Mouse (Mus musculus) MEL (cell line): Measurements from ENCODE around the gene Gm42957. TPM values are rescaled to one million over a fixed set of nuclear protein-coding genes. Genes with fewer than 3 reads are reported as not detected.

Experiments
- DNase-seq: peaks from one replicate; pipeline ENCODE4 v3.0.0; 2011; ENCODE audit warnings: low read depth, low spot score
- H3K27ac ChIP-seq: 2 replicates; pipeline ENCODE4 v1.5.1; 2012; ENCODE audit warnings: low read depth, mild to moderate bottlenecking, control low read depth, low read length, moderate library complexity; ENCODE audit not compliant: control insufficient read depth
- H3K27me3 ChIP-seq, 2 experiments: fragments of 150-350 bp in 1 of 2; sonication (generic) in 1 of 2; 2 replicates each; pipeline ENCODE4 v1.6.1; 2012; ENCODE audit warnings: low read length in 2 of 2, mild to moderate bottlenecking in 2 of 2, improper control_type of control experiment in 1 of 2, moderate library complexity in 1 of 2; ENCODE audit not compliant: insufficient read depth in 2 of 2, control insufficient read depth in 1 of 2
- H3K36me3 ChIP-seq, 2 experiments: 2 replicates each; pipeline ENCODE4 v1.6.1; 2012 to 2014; ENCODE audit warnings: low read length in 2 of 2, improper control_type of control experiment in 1 of 2, inconsistent platforms in 1 of 2, mild to moderate bottlenecking in 1 of 2; ENCODE audit not compliant: insufficient read depth in 2 of 2, control insufficient read depth in 1 of 2
- H3K4me1 ChIP-seq, 2 experiments: fragments of 150-350 bp in 1 of 2; sonication (generic) in 1 of 2; 2 replicates each; pipeline ENCODE4 v1.6.1; 2012; ENCODE audit warnings: low read length in 2 of 2, improper control_type of control experiment in 1 of 2, mild to moderate bottlenecking in 1 of 2; ENCODE audit not compliant: insufficient read depth in 2 of 2, control insufficient read depth in 1 of 2
- H3K4me3 ChIP-seq, 2 experiments: fragments of 150-350 bp in 1 of 2; sonication (generic) in 1 of 2; 2 replicates each; pipeline ENCODE4 v1.5.1; 2012; ENCODE audit warnings: low read depth in 2 of 2, low read length in 2 of 2, mild to moderate bottlenecking in 2 of 2, moderate library complexity in 2 of 2, control low read depth in 1 of 2, improper control_type of control experiment in 1 of 2; ENCODE audit not compliant: control insufficient read depth in 1 of 2, insufficient read depth in 1 of 2
- H3K79me2 ChIP-seq: 2 replicates; pipeline ENCODE4 v1.6.1; 2012; ENCODE audit warnings: mild to moderate bottlenecking, low read length, moderate library complexity; ENCODE audit not compliant: control insufficient read depth, poor library complexity, insufficient read depth
- H3K9ac ChIP-seq: 2 replicates; pipeline ENCODE4 v1.6.1; 2012; ENCODE audit warnings: low read depth, mild to moderate bottlenecking, control low read depth, low read length, moderate library complexity; ENCODE audit not compliant: control insufficient read depth, poor library complexity, severe bottlenecking
- H3K9me3 ChIP-seq: fragments of 150-350 bp; sonication (generic); replicated peaks from 2 replicates; pipeline ENCODE4 v1.6.1; 2012; ENCODE audit warnings: mild to moderate bottlenecking, low read length, improper control_type of control experiment, moderate library complexity; ENCODE audit not compliant: insufficient read depth
- BHLHE40 ChIP-seq: IDR thresholded peaks from 2 replicates; pipeline ENCODE4 v1.6.1; 2012; ENCODE audit warnings: low read depth, mild to moderate bottlenecking, inconsistent platforms, low read length, improper control_type of control experiment, borderline replicate concordance
- CHD2 ChIP-seq: IDR thresholded peaks from 2 replicates; pipeline ENCODE4 v1.6.1; 2011; ENCODE audit warnings: low read length, improper control_type of control experiment
- ELF1 ChIP-seq: IDR thresholded peaks from 2 replicates; pipeline ENCODE4 v1.6.1; 2014; ENCODE audit warnings: low read depth, mild to moderate bottlenecking, inconsistent platforms, low read length, improper control_type of control experiment, moderate library complexity
- EP300 ChIP-seq, 2 experiments: IDR thresholded peaks; 2 replicates each; pipeline ENCODE4 v1.6.1; 2011; ENCODE audit warnings: improper control_type of control experiment in 2 of 2, low read length in 2 of 2, low read depth in 1 of 2, mild to moderate bottlenecking in 1 of 2
- ETS1 ChIP-seq: IDR thresholded peaks from 2 replicates; pipeline ENCODE4 v1.6.1; 2012; ENCODE audit warnings: low read depth, mild to moderate bottlenecking, inconsistent platforms, low read length, improper control_type of control experiment, moderate library complexity
- HCFC1 ChIP-seq: IDR thresholded peaks from 2 replicates; pipeline ENCODE4 v1.6.1; 2012; ENCODE audit warnings: low read depth, mild to moderate bottlenecking, inconsistent platforms, low read length, improper control_type of control experiment, moderate library complexity
- KAT2A ChIP-seq: conservative IDR thresholded peaks from 2 replicates; pipeline ENCODE4 v1.6.1; 2012; ENCODE audit warnings: low read depth, low read length, improper control_type of control experiment, inconsistent platforms
- MEF2A ChIP-seq: IDR thresholded peaks from 2 replicates; pipeline ENCODE4 v1.6.1; 2014; ENCODE audit warnings: low read depth, mild to moderate bottlenecking, inconsistent platforms, low read length, improper control_type of control experiment; ENCODE audit not compliant: poor library complexity, insufficient replicate concordance, severe bottlenecking; ENCODE audit errors: extremely low read depth
- MXI1 ChIP-seq: IDR thresholded peaks from 2 replicates; pipeline ENCODE4 v1.6.1; 2011; ENCODE audit warnings: mild to moderate bottlenecking, low read depth, low read length, improper control_type of control experiment
- MYC ChIP-seq: IDR thresholded peaks from 2 replicates; pipeline ENCODE4 v1.6.1; 2011; ENCODE audit warnings: low read depth, mild to moderate bottlenecking, low read length, improper control_type of control experiment, moderate library complexity
- NELFE ChIP-seq: IDR thresholded peaks from 2 replicates; pipeline ENCODE4 v1.6.1; 2011; ENCODE audit warnings: low read depth, low read length, improper control_type of control experiment
- NRF1 ChIP-seq: IDR thresholded peaks from 2 replicates; pipeline ENCODE4 v1.6.1; 2014; ENCODE audit warnings: low read depth, mild to moderate bottlenecking, inconsistent platforms, low read length, improper control_type of control experiment, moderate library complexity; ENCODE audit not compliant: poor library complexity, insufficient read depth, severe bottlenecking
- POLR2A ChIP-seq, 2 experiments: IDR thresholded peaks; 2 replicates each; pipeline ENCODE4 v1.6.1; 2011 to 2012; ENCODE audit warnings: low read length in 2 of 2, mild to moderate bottlenecking in 2 of 2, control low read depth in 1 of 2, improper control_type of control experiment in 1 of 2, low read depth in 1 of 2, moderate library complexity in 1 of 2; ENCODE audit not compliant: control insufficient read depth in 1 of 2, insufficient read depth in 1 of 2, poor library complexity in 1 of 2
- POLR2AphosphoS2 ChIP-seq: IDR thresholded peaks from 2 replicates; pipeline ENCODE4 v1.6.1; 2011; ENCODE audit warnings: low read length, improper control_type of control experiment
- POLR2AphosphoS5 ChIP-seq: IDR thresholded peaks from 2 replicates; pipeline ENCODE4 v1.6.1; 2012; ENCODE audit warnings: low read depth, borderline replicate concordance, mild to moderate bottlenecking, inconsistent platforms, low read length, moderate library complexity, mixed read lengths
- RCOR1 ChIP-seq: IDR thresholded peaks from 2 replicates; pipeline ENCODE4 v1.6.1; 2012; ENCODE audit warnings: low read depth, mild to moderate bottlenecking, inconsistent platforms, low read length, improper control_type of control experiment
- SIN3A ChIP-seq: IDR thresholded peaks from 2 replicates; pipeline ENCODE4 v1.6.1; 2012; ENCODE audit warnings: low read length, improper control_type of control experiment, inconsistent platforms
- SMC3 ChIP-seq: IDR thresholded peaks from 2 replicates; pipeline ENCODE4 v1.6.1; 2011; ENCODE audit warnings: low read depth, low read length, improper control_type of control experiment
- TAL1 ChIP-seq: IDR thresholded peaks from 2 replicates; pipeline ENCODE4 v1.6.1; 2012; ENCODE audit warnings: mild to moderate bottlenecking, inconsistent platforms, low read length, moderate library complexity, mixed read lengths
- TBP ChIP-seq: IDR thresholded peaks from 2 replicates; pipeline ENCODE4 v1.8.0; 2011; ENCODE audit warnings: low read depth, low read length, improper control_type of control experiment
- TCF12 ChIP-seq: IDR thresholded peaks from 2 replicates; pipeline ENCODE4 v1.6.1; 2014; ENCODE audit warnings: low read depth, mild to moderate bottlenecking, inconsistent platforms, low read length, improper control_type of control experiment, moderate library complexity
- UBTF ChIP-seq: IDR thresholded peaks from 2 replicates; pipeline ENCODE4 v1.6.1; 2012; ENCODE audit warnings: low read depth, mild to moderate bottlenecking, inconsistent platforms, low read length, improper control_type of control experiment, moderate library complexity, borderline replicate concordance; ENCODE audit not compliant: insufficient read depth
- USF1 ChIP-seq: IDR thresholded peaks from 2 replicates; pipeline ENCODE4 v1.6.1; 2014; ENCODE audit warnings: low read depth, mild to moderate bottlenecking, inconsistent platforms, low read length, improper control_type of control experiment, moderate library complexity
- USF2 ChIP-seq, 2 experiments: IDR thresholded peaks; 2 replicates each; pipeline ENCODE4 v1.6.1; 2011 to 2012; ENCODE audit warnings: improper control_type of control experiment in 2 of 2, low read length in 2 of 2, borderline replicate concordance in 1 of 2, inconsistent platforms in 1 of 2, low read depth in 1 of 2, mild to moderate bottlenecking in 1 of 2; ENCODE audit not compliant: insufficient read depth in 1 of 2
- ZC3H11A ChIP-seq: IDR thresholded peaks from 2 replicates; pipeline ENCODE4 v1.6.1; 2012; ENCODE audit warnings: low read depth, mild to moderate bottlenecking, inconsistent platforms, low read length, improper control_type of control experiment
- ZKSCAN1 ChIP-seq: IDR thresholded peaks from 2 replicates; pipeline ENCODE4 v1.6.1; 2012; ENCODE audit warnings: low read depth, mild to moderate bottlenecking, inconsistent platforms, low read length, improper control_type of control experiment, moderate library complexity
- polyA plus RNA-seq, 2 experiments: library from polyadenylated mRNA; stranded (reverse) in 1 of 2; unstranded in 1 of 2; fragments of >175 nt in 1 of 2; fragments of >200 nt in 1 of 2; gene quantifications; 2 replicates each; pipeline versions ENCODE4 v1.2.1 to v1.2.4; 2012; ENCODE audit warnings: low replicate concordance in 2 of 2, low read depth in 1 of 2; ENCODE audit not compliant: insufficient read length in 2 of 2, insufficient read depth in 1 of 2, missing spikeins in 1 of 2
- total RNA-seq: library from RNA; depleted of rRNA; stranded (reverse); fragments of 300-350 nt; gene quantifications from 2 replicates; pipeline ENCODE4 v1.2.3, GENCODE M21; 2012

Gene Gm42957
- total and polyA plus RNA-seq, 3 experiments = 0.06 to 0.19 TPM; not detected in 1

- Histone ChIP-seq H3K27me3 (no peaks in the 10 kb centered on the region), H3K79me2 (no peaks in the 10 kb centered on the region; the same call in 1 of the 2 replicates), H3K9me3 (no peaks in the 10 kb centered on the region), H3K9ac (no peak overlapping the region), H3K36me3 (peaks cover 0 to 7% of the 10 kb centered on the region in 2 experiments; a peak in 2 of 4 replicates), H3K4me3 (no peak overlapping the region), H3K27ac (no peak overlapping the region), H3K4me1 (peaks cover 8 to 10% of the 10 kb centered on the region in 2 experiments)
- no peak for TF ChIP-seq TCF12
- TF ChIP-seq POLR2AphosphoS5 = no peak
- TF ChIP-seq SIN3A = no peak
- no peak for TF ChIP-seq MXI1
- TF ChIP-seq POLR2AphosphoS2 = no peak
- no peak for TF ChIP-seq USF2 (IDR thresholded peaks at IDR 0.05; ENCODE audit: borderline replicate concordance in 1 of 2, insufficient read depth in 1 of 2, low read depth in 1 of 2, low read length in 2 of 2)
- TF ChIP-seq ELF1 = no peak
- no peak for TF ChIP-seq SMC3
- no peak for DNase-seq
Measured at GRCm38 (mm10) chr3:96599411-96599810, 35.9 kb upstream of the Gm42957 start.

- peak; percentile 100 for DNase-seq
- peaks cover 8 to 9% of the 10 kb centered on the region in 2 experiments for H3K4me1 ChIP-seq
- H3K27ac ChIP-seq = peak within 1 kb of the TSS; percentile 21
- H3K9me3 ChIP-seq = no peaks in the 10 kb centered on the region
- H3K4me3 ChIP-seq = peak within 1 kb of the TSS; percentile 60 to 66
- H3K36me3 ChIP-seq = peaks cover 0 to 7% of the 10 kb centered on the region in 2 experiments; a peak in 2 of 4 replicates
- H3K27me3 ChIP-seq = no peaks in the 10 kb centered on the region
- no peak for TF ChIP-seq ZC3H11A
- TF ChIP-seq MXI1 = no peak
- no peak for TF ChIP-seq BHLHE40
- no peak; the same call in 1 of the 2 replicates for TF ChIP-seq TCF12
- no peak for TF ChIP-seq MEF2A
- peak; percentile 74 for TF ChIP-seq CHD2
- no peak for TF ChIP-seq ZKSCAN1
- TF ChIP-seq KAT2A = no peak
- no peak for TF ChIP-seq MYC
- TF ChIP-seq RCOR1 = no peak
- TF ChIP-seq TBP = peak; percentile 60
- TF ChIP-seq HCFC1 = peak; percentile 70
- TF ChIP-seq EP300 (IDR thresholded peaks at IDR 0.05; ENCODE audit: low read depth in 1 of 2, low read length in 2 of 2) = no peak
- TF ChIP-seq ELF1 = peak; percentile 63; the same call in 1 of the 2 replicates
- peak; percentile 35; the same call in 1 of the 2 replicates for TF ChIP-seq NRF1
- TF ChIP-seq UBTF = 0 out of 2 replicates have a peak, but pooled peaks have one; percentile 44
- peak; percentile 69 for TF ChIP-seq NELFE
- peak; percentile 71 for TF ChIP-seq SIN3A
- no peak for TF ChIP-seq SMC3
- no peak for TF ChIP-seq TAL1
- no peak for TF ChIP-seq USF1
- peak; percentile 58; the same call in 1 of the 2 replicates for TF ChIP-seq POLR2AphosphoS2
- 0 out of 2 replicates have a peak, but pooled peaks have one; percentile 9 for TF ChIP-seq ETS1
- TF ChIP-seq POLR2A (IDR thresholded peaks at IDR 0.05; ENCODE audit: control insufficient read depth in 1 of 2, insufficient read depth in 1 of 2, low read depth in 1 of 2, low read length in 2 of 2, poor library complexity in 1 of 2) = peak; percentile 81 to 83; a peak in 3 of 4 replicates
- H3K9ac ChIP-seq = peak within 1 kb of the TSS; percentile 74
- H3K79me2 ChIP-seq = no peaks in the 10 kb centered on the region; the same call in 1 of the 2 replicates
Measured at GRCm38 (mm10) chr3:96600639-96601250, 34.5 kb upstream of the Gm42957 start, which contains the start of gene Lix1l. TSS of gene Lix1l (plus strand) at chr3:96601149.
